Mouse (Mus musculus) urinary bladder, postnatal 14 days (tissue): Measurements from ENCODE around the gene Layn.

Experiments
- DNase-seq: peaks from one replicate; pipeline ENCODE4 v3.0.0; 2021; ENCODE audit warnings: low spot score

The Layn gene

DNA sequence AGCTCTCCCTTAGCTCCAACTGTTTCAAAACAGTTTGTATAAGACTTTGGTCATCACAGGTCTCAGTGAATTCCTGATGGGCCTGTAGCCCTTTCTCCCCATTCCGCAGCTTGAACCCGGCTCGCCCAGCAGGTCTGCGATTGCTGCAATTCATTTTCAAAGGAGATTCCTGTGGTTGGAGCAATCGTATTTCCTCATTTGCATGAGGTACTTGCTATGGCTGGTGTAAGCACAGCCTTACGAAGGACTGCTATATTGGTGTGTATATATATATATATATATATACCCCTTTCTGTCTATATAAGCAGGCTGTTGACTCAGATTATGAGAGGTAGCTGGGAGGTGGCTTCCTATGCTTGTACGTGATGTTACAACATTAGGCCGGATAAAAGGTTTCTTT, 44.6 kb downstream of the Layn start:
- DNase-seq: no peak

GRCm38 (mm10) chr9:51031603-51032002, 45.3 kb downstream of the Layn start:
- DNase-seq: no peak

- DNase-seq: no peak
These were observed 46.7 kb downstream of the Layn start for GRCm38 (mm10) chr9:51030147-51030546.

GRCm38 (mm10) chr9:51026952-51027351, 49.9 kb downstream of the Layn start:
- DNase-seq: no peak

- DNase-seq: no peak
These were observed 55.6 kb downstream of the Layn start for GRCm38 (mm10) chr9:51021123-51021795.

DNA sequence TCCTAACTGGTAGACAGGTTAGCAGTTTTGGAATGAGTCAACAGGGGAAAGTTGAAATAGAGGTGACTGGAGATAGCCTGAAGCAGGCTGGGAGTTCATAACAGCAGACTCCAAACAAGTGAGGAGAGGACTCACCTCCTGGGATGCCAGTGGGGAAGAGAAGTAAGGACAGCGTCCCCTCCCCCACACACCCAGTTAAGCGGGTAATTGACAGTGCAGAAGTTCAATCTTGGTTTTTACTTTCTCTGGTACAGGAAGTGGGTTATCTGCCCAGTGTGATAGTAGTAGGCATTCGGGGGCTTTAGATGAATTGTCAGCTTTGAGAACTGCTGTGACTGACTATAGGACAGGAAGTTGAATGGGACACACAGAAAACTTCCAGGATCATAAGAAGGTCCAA, 56.5 kb downstream of the Layn start:
- DNase-seq: no peak

GRCm38 (mm10) chr9:51019670-51020069, 57.2 kb downstream of the Layn start:
- no peak for DNase-seq

DNA sequence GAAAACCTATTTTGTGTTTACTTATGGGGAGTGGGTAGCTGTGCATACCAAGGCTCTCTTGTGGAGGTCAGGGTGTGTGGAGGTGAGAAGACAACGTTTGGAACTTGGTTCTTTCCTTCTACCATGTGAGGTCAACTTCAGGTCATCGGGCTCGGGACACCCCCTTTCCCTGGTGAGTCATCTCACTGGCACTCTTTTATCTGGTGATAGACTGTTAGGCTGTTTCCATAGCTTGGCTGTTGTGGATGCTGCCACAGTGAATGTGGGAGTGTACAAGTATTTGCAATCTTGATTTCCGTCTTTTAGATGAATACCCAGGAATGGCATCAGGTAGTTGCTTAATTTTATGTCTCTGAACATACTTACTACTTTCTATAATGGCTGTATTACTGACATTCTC, 61.2 kb downstream of the Layn start:
- DNase-seq: peak; percentile 63

GRCm38 (mm10) chr9:51013644-51014043, 63.2 kb downstream of the Layn start:
- DNase-seq: no peak

DNA sequence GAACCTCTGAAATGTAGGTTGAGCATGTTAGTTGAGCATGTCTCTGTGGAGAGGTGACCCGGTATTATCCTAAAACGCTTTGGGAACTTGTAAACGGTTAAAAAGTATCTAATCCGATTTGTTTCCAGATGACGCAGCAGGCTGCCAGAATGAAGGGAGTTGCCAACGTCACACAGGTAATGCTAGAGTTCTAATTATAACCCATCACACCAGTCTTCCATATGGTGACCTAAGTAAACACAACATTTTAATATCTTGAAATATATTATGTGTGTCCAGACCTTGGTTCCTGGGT, 67.3 kb downstream of the Layn start:
- DNase-seq: no peak

DNA sequence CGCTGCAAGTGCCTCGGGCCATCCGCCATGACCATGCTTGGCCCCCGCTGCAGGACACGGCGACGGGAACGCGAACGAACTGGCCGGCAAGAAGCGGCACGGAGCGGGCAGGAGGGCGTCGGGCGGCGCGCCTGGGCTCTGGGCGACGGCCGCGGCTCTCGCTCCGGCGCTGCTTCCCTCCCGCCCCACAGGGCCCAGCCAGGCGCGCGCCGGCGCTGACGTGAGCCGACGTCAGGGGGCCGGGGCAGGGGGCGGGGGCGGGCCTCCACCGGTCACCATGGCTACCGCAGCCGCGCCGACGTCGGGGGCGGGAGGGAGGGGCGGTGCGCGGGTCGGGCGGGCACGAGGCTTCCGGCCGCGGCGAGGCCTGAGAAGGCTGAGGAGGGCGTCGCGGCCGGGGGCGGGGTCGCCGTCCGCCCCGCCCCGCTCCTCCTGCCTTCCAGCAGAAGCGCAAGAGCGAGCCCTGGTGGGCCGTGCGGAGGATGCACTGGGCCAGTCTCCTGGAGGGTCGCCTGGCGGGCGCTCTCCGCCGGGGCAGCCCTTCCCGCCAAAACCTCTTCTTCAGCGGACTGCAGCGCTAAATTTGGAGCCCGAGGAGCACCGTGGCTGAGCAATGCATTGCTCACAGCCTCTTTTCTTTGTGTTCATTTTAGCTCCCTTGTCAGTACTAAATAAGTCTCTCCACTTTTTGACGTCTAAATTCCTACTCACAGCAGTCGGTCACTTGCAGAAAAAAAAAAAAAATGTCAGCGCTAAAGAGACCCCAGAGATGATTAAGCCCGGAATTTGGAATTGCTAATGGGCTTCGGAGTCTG, 67.8 kb downstream of the Layn start, which contains the start of gene Sik2:
Gene Sik2, minus strand, starts transcription at position 233 of the 815 bp plus-strand sequence.
- peak; percentile 89 for DNase-seq

DNA sequence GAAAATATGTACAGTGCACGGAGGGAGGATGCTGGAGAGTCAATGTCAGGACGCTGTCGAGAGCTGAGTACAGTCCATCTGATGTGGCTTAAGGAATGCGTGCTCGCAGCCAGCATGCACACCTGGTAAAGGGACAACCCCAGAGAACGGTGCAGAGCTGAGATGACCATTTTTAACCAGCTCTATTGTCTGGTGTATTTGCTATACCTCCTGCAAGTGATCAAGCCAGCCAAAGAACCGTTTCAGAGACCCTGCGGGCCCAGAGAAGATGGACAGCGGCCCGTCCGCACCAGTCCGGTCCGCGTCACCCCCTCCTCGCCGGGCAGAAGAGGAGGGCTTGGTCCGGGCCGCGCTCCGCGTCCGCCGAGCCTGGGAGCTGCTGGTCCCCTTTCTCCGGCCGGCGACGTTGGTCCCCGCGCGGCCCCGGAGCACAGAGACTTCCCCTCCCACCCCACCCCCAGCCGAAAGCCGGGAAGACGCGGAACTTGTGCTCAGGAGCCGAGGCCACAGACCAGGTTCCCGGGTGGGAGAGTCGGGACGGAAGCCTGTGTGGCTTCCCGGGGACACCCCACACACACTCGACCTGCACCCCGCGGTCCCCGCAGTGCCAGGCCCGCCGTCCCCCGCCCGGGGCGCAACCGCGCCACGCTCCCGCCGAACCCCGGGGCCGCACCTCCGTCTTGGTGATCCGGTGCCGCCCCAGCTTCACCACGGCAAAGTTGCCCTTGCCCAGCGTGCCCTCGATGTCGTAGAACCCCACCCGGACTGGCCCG, 68.6 kb downstream of the Layn start:
- DNase-seq: peak; percentile 8

- no peak for DNase-seq
These were observed 69.2 kb downstream of the Layn start for GRCm38 (mm10) chr9:51007726-51008067.

- peak; percentile 53 for DNase-seq
These were observed 70.0 kb downstream of the Layn start for GRCm38 (mm10) chr9:51006846-51007245.
